Mouse (Mus musculus) bone marrow macrophage, adult 2 months (primary cell): ENCODE measurements around the gene Dlg4.

Source experiments
- CTCF ChIP-seq: IDR thresholded peaks from 2 replicates; pipeline ENCODE4 v1.5.1; 2012; ENCODE audit warnings: low read depth, mild to moderate bottlenecking, low read length, moderate library complexity
- POLR2A ChIP-seq: IDR thresholded peaks from 2 replicates; pipeline ENCODE4 v1.6.1; 2012; ENCODE audit warnings: mild to moderate bottlenecking, low read depth, low read length, borderline replicate concordance

DNA sequence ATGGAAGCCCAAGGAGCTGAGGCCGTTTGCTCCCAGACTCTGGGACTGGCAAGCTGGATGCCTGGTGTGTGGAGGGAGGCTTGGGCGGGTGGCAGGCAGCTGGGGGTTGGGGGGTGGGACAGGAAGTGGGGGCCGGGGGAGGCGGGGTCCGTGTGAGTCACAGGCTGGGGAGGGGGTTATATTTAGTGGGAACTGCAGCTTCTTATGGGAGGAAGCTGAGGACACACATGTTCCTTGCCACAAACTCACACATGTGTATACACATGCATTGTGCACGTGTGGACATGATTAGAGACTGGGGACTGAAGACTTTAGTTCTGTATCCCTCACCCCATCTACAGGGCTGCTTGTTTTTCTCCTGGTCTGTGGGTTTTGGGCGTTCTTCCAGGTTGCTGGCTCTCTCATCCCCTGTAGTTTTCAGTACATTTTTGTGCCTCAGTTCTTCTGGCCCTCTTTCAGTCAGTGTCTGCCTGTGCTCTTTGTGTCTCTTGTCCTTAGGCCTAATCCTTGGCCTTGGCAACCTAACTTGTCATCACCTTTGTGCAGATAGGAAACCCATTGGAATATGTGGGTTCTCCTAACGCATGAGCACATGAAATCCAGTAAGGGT, 3.4 kb downstream of the Dlg4 start:
- TF ChIP-seq CTCF: no peak
- no peak for TF ChIP-seq POLR2A
